Mouse (Mus musculus) adrenal gland, postnatal 36 days (tissue): ENCODE data around the gene Olfr967. TPM values are rescaled to one million over a fixed set of nuclear protein-coding genes. Genes with fewer than 3 reads are reported as not detected.
"Not testable (repeated sequence)": the region's sequence is repeated elsewhere in the genome, so short reads cannot be mapped to it uniquely, and the experiment has no call there.

Source experiments
- DNase-seq, 2 experiments: peaks; one replicate each; pipeline ENCODE4 v3.0.0; 2021; ENCODE audit warnings: mixed read lengths in 1 of 2
- long read RNA-seq, 2 experiments: library from polyadenylated mRNA; stranded (forward); transcript quantifications; one replicate each; pipeline ENCODE4 v2.0.0; 2021; ENCODE audit warnings: borderline sequencing depth in 2 of 2
- total RNA-seq, 2 experiments: library from RNA; stranded (reverse); gene quantifications; 2 replicates each; pipeline ENCODE4 v1.2.3; 2021

The Olfr967 gene
- not detected for total RNA-seq
- long read RNA-seq, experiment 1, result 0 reads
- long read RNA-seq, experiment 2, result 0 reads

DNA sequence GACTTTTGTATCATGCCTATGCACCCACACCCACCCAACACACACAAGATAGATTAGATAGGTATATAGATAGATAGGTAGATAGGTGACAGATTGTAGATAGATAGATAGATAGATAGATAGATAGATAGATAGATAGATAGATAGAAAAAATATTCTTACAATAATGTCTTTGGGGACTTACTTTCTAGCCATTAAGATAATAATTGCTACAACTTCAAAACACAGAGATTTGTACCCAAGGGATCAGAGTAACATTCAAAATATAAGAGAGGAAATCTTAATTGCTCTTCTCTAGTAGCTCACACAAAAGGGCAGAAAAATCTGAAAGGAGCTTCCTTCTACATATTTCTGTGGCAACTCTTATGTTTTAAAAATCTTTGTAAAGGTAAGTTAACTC is at the start of gene Olfr967:
TSS of gene Olfr967 (plus strand) at position 301 of the 400 bp plus-strand sequence.
- DNase-seq, result no peak

DNA sequence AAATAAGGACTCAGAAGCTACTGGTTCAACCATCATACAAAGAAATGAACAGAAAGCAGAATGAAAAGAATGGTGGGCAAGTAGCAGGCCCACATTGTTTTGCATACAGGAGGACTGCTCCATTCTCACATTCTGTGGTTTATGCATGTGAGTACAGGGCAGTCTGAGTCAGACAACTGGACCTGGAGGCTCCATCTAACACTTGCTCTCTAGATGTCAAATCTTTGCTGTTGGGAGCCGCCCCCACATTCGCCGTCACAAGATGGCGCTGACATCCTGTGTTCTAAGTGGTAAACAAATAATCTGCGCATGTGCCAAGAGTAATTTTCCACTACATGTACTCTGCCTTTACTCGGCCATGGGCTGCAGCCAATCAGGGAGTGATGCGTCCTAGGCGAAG is 44.9 kb upstream of the Olfr967 start:
- DNase-seq, result not testable (repeated sequence)

DNA sequence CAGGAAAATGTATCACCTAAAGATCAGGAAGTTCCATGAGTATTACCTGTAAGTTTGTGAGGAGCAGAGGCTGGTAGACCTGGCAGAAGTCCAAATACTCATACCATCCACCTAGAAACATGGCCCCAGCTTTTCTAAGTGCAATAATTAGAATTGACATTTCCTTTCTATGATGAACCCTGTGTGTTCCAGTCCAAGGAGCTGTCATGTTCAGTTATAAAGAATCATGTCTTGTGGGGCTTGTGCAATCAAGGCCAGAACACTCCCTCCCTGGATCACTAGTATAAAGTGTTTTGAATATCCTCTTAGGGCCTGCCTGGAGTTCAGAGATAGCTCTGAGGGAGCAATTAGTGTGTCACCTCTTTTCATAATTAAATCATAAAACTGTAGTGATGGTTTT is 39.0 kb upstream of the Olfr967 start, which contains the start of gene Olfr149:
TSS of gene Olfr149 (minus strand) at position 101 of the 400 bp plus-strand sequence.
- DNase-seq, result no peak

DNA sequence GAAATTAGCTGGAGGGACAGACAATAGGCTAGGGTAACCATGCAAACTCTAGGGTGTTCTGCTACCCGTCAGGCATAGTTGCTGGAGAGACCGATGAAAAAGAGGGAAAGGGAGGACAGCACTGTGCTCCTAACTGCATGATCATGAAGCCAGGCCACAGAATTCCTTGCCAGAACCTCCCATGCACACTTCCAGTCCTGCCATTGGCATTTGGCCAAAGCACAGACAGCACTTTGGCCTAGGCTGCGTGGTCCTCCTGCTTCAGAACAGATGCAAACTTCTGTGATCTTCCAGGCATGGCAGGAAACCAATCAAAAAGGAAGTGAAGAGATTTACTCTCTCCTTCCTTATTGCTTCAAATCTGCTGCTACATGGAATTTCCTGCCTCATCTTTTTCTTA is 37.1 kb upstream of the Olfr967 start:
- DNase-seq, result peak in 1 of 2 experiments; percentile 1

DNA sequence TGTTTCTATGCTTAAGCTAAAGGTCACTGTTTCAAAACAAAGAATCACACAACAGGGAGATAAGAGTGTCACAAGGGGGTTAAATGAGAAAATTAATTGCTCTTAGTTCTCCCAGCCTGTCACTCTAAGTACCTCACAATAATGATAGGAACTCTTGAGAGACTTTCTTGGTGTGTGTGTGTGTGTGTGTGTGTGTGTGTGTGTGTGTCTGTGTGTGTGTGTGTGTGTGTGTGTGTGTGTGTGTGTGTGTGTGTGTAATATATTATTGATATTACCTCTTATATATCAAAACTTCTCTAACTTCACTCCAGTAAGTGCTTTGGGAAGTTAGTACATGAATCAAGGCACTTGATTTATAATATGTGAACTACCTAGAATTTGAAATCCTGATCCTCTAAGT is 35.0 kb upstream of the Olfr967 start, which contains the start of gene Olfr965:
TSS of gene Olfr965 (plus strand) at position 301 of the 400 bp plus-strand sequence.
- no peak for DNase-seq

DNA sequence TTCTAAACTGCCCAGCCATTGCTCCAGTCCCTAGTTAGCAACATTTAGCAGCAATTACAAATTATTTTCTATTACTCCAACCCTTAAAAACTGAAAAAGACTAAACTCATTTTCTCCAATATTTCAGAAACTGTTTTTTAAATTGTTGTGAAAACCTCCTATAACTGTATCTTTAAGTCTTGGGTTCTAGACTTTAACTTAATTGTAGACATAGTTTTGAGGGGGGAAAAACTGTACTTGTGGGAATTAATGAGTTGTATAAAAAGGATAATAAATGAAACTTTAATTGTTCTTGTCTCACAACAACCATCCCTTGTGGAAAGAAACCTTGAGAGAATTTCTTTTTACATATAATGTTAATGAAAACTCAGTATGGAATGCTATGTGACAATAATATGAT is 15.4 kb upstream of the Olfr967 start, which contains the start of gene Olfr150:
TSS of gene Olfr150 (plus strand) at position 301 of the 400 bp plus-strand sequence.
- no peak for DNase-seq

DNA sequence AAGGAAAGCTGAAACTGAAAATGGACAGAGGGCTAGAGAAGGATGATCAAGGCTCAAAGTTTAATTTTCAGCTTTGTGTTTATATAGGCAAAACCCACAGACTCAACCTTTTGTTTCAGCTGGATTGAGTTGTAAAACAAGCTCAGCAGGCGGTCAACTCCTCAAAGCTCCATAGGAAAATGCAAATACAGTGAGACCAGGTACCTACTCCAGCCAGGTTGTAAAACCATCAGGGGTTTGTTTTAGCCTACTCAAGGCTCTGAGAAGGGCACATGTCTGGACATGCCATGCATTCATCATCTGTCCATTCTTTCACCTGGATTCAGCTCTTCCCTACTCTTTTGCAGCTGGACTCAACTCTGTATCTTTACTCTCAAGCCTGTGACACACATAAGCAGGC is 5.3 kb upstream of the Olfr967 start:
- no peak for DNase-seq

DNA sequence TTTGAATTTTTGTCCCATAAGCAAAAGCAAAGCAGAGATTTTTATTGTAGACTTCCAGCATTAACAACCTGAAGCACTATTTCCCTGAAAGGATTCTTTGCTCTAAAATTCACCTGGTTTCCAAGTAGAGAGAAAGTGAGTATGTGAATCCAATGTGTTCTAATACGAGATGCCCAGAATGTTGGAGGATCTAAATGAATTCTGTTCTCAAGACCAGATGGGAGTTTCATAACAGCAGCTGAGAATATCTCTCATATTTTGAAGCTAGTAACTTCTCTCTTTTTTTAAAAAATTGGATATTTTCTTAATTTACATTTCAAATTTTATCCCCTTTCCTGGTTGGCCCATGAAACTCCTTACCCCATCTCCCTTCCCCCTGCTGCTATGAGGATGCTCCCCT is 379 bp downstream of the Olfr967 start:
- DNase-seq, result no peak

DNA sequence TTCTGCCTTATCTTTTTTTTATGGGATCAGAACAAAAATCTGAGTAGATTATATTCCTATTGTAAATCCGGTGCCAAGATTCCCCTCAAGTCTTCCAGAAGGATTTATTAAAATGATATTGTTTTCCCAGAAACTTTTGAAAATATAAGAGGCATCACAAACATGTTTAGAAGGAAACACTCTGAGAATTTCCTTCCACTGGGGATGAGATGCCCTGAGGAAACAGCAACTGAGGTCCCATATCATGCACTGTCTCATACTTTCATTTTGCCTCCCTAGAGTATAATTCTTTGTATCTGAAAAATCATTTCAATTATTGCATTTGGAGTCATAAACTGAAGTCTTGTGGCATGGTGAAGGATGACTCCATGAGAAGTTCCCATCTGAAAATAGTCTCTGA is 37.1 kb downstream of the Olfr967 start, which contains the start of gene Olfr968:
TSS of gene Olfr968 (minus strand) at position 101 of the 400 bp plus-strand sequence.
- DNase-seq, result no peak

DNA sequence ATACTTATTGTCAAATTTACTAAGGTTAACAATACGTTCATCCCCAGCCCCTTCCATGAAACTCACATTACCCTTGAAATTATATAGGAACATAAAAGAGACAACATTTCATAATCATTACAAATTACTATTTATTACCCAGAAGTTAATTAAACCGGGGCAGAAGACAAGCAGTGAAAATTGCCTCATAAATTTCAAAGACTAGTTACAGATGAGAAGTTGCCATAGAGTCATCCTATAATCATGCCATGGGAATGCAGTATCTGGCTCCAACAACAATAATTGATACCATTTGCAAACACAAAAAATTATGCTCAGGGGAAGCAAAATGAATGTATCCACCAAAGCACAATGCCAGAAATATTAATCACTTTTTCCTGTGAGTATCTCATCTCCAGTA is 44.5 kb downstream of the Olfr967 start, which contains the start of gene Olfr969:
TSS of gene Olfr969 (plus strand) at position 388 of the 400 bp plus-strand sequence.
- no peak for DNase-seq

Other genes starting within 250 kb of the Olfr967 start
- gene Olfr957, start 230.4 kb upstream of the Olfr967 start, total RNA-seq, result not detected
- not detected for gene Olfr958, start 192.2 kb upstream of the Olfr967 start, total RNA-seq
- not detected for gene Olfr959, start 170.7 kb upstream of the Olfr967 start, total RNA-seq
- 1 to 10 TPM; 6.6 to 7.9 TPM for gene AW551984, start 141.8 kb upstream of the Olfr967 start, total RNA-seq
- not detected for gene Olfr148, start 135.6 kb upstream of the Olfr967 start, total RNA-seq
- not detected for gene Olfr960, start 124.9 kb upstream of the Olfr967 start, total RNA-seq
- gene Olfr961, start 101.2 kb upstream of the Olfr967 start, total RNA-seq, result not detected
- gene Olfr963, start 79.0 kb upstream of the Olfr967 start, total RNA-seq, result not detected
- not detected for gene Olfr149, start 39.1 kb upstream of the Olfr967 start, total RNA-seq
- not detected for gene Olfr965, start 34.9 kb upstream of the Olfr967 start, total RNA-seq
- gene Olfr150, start 15.3 kb upstream of the Olfr967 start, total RNA-seq, result not detected
- not detected for gene Olfr968, start 37.0 kb downstream of the Olfr967 start, total RNA-seq
- not detected for gene Olfr969, start 44.7 kb downstream of the Olfr967 start, total RNA-seq
- gene Olfr970, start 62.6 kb downstream of the Olfr967 start, total RNA-seq, result not detected
- gene Olfr971, start 90.6 kb downstream of the Olfr967 start, total RNA-seq, result not detected
- gene Olfr972, start 120.2 kb downstream of the Olfr967 start, total RNA-seq, result not detected
- gene Olfr229, start 161.1 kb downstream of the Olfr967 start, total RNA-seq, result not detected
- gene Olfr974, start 191.3 kb downstream of the Olfr967 start, total RNA-seq, result not detected
- not detected for gene Olfr975, start 205.8 kb downstream of the Olfr967 start, total RNA-seq
- gene Olfr976, start 214.9 kb downstream of the Olfr967 start, total RNA-seq, result not detected
- not detected for gene Olfr978, start 245.9 kb downstream of the Olfr967 start, total RNA-seq